Mouse (Mus musculus) lung, embryonic 15.5 days (tissue): ENCODE data around the gene Zfp871. TPM values are rescaled to one million over a fixed set of nuclear protein-coding genes. Genes with fewer than 3 reads are reported as not detected.
"Not testable (repeated sequence)": the region's sequence is repeated elsewhere in the genome, so short reads cannot be mapped to it uniquely, and the experiment has no call there.

Experiments used
- ATAC-seq: fragments of 200-750 bp; cut with Nextera tagmentation; 2 replicates; pipeline ENCODE4 v1.8.0; 2017; ENCODE audit warnings: moderate number of reproducible peaks, borderline replicate concordance; ENCODE audit not compliant: low FRiP score, low TSS enrichment; ENCODE audit errors: extremely low read depth
- H3K27ac ChIP-seq: fragments of 300-500 bp; sonication (generic); 2 replicates; pipeline ENCODE4 v1.5.1; 2015; ENCODE audit warnings: moderate library complexity, mild to moderate bottlenecking, inconsistent platforms
- H3K27me3 ChIP-seq: fragments of 300-500 bp; sonication (generic); 2 replicates; pipeline ENCODE4 v1.6.1; 2015; ENCODE audit warnings: inconsistent platforms
- H3K36me3 ChIP-seq: fragments of 300-500 bp; sonication (generic); 2 replicates; pipeline ENCODE4 v1.6.1; 2015; ENCODE audit warnings: inconsistent platforms
- H3K4me1 ChIP-seq: fragments of 300-500 bp; sonication (generic); 2 replicates; pipeline ENCODE4 v1.6.1; 2015; ENCODE audit warnings: inconsistent platforms
- H3K4me2 ChIP-seq: fragments of 300-500 bp; sonication (generic); 2 replicates; pipeline ENCODE4 v1.6.1; 2015; ENCODE audit warnings: inconsistent platforms, mild to moderate bottlenecking, moderate library complexity
- H3K4me3 ChIP-seq: fragments of 300-500 bp; sonication (generic); 2 replicates; pipeline ENCODE4 v1.5.1; 2015; ENCODE audit warnings: mild to moderate bottlenecking, inconsistent platforms
- H3K9ac ChIP-seq: fragments of 300-500 bp; sonication (generic); 2 replicates; pipeline ENCODE4 v1.6.1; 2015; ENCODE audit warnings: inconsistent platforms
- H3K9me3 ChIP-seq: fragments of 300-500 bp; sonication (generic); 2 replicates; pipeline ENCODE4 v1.6.1; 2016; ENCODE audit warnings: inconsistent platforms
- WGBS: fragments of 180-500 bp; shearing (Covaris S2); methylation state at CpG from one replicate; pipeline ENCODE4 v1.1.7; 2015; 5-methylcytosine and 5-hydroxymethylcytosine counted together
- polyA plus RNA-seq: library from polyadenylated mRNA; unstranded; fragments of >200 nt; fragmentation: Nextera tagmentation; extraction: Ambion mirVana; gene quantifications from 2 replicates; pipeline ENCODE4 v1.2.1, GENCODE M21; 2015

Zfp871 gene
- polyA plus RNA-seq, 1 experiment from 2014 or later: 33.8 TPM

- Histone ChIP-seq H3K36me3 (no peaks in the 10 kb centered on the region), H3K4me2 (no peak overlapping the region), H3K27ac (no peak overlapping the region), H3K4me3 (no peak overlapping the region), H3K4me1 (no peaks in the 10 kb centered on the region), H3K9ac (no peak overlapping the region), H3K9me3 (no peaks in the 10 kb centered on the region), H3K27me3 (no peaks in the 10 kb centered on the region)
- ATAC-seq: no peak
- WGBS: 75% methylated on average over 3 of the region's 3 CpGs
Measured at GRCm38 (mm10) chr17:32729029-32729428, 59.1 kb downstream of the Zfp871 start.

GRCm38 (mm10) chr17:32726360-32726759 is 61.7 kb downstream of the Zfp871 start:
- H3K4me1 ChIP-seq, H3K9me3 ChIP-seq, ATAC-seq, H3K27ac ChIP-seq, H3K4me3 ChIP-seq, H3K4me2 ChIP-seq, H3K9ac ChIP-seq, H3K27me3 ChIP-seq, H3K36me3 ChIP-seq: not testable (repeated sequence)

GRCm38 (mm10) chr17:32722771-32723170 is 65.3 kb downstream of the Zfp871 start:
- no peaks in the 10 kb centered on the region for H3K36me3 ChIP-seq
- no peaks in the 10 kb centered on the region for H3K4me1 ChIP-seq
- H3K9me3 ChIP-seq: 0 out of 2 replicates have a peak, but pooled peaks cover 2% of the 10 kb centered on the region
- no peak overlapping the region for H3K4me3 ChIP-seq
- H3K27me3 ChIP-seq: no peaks in the 10 kb centered on the region
- WGBS: 82% methylated on average over 7 of the region's 7 CpGs
- no peak overlapping the region for H3K27ac ChIP-seq
- no peak overlapping the region for H3K4me2 ChIP-seq
- no peak overlapping the region for H3K9ac ChIP-seq
- no peak for ATAC-seq

GRCm38 (mm10) chr17:32722151-32722550 is 65.9 kb downstream of the Zfp871 start:
- not testable (repeated sequence) for H3K9ac ChIP-seq, H3K4me2 ChIP-seq, H3K4me1 ChIP-seq, ATAC-seq, H3K27ac ChIP-seq, H3K27me3 ChIP-seq, H3K9me3 ChIP-seq, H3K4me3 ChIP-seq, H3K36me3 ChIP-seq
- WGBS: 63% methylated on average over 1 of the region's 1 CpGs

Other genes with a start within 250 kb of the Zfp871 start
- not detected in 2 replicates for gene Cyp4f37, start 167.0 kb downstream of the Zfp871 start, polyA plus RNA-seq
- gene Cyp4f40, start 129.4 kb downstream of the Zfp871 start, polyA plus RNA-seq: 0.11 TPM in 1 of 2 replicates, not detected in the other
- not detected in 2 replicates for gene Cyp4f15, start 102.7 kb downstream of the Zfp871 start, polyA plus RNA-seq
- 2.0 and 2.3 TPM in 2 replicates for gene Zfp811, start 21.6 kb upstream of the Zfp871 start, polyA plus RNA-seq
- gene Zfp799, start 42.0 kb upstream of the Zfp871 start, polyA plus RNA-seq: 13.7 and 14.9 TPM in 2 replicates
- gene Zfp870, start 103.4 kb upstream of the Zfp871 start, polyA plus RNA-seq: 7.5 and 8.2 TPM in 2 replicates
- gene Cyp4f14, start 129.1 kb upstream of the Zfp871 start, polyA plus RNA-seq: not detected in 2 replicates
- 10.7 and 11.4 TPM in 2 replicates for gene Cyp4f13, start 159.1 kb upstream of the Zfp871 start, polyA plus RNA-seq
- 10.8 and 12.6 TPM in 2 replicates for gene Zfp472, start 177.5 kb upstream of the Zfp871 start, polyA plus RNA-seq
- 11.4 and 11.8 TPM in 2 replicates for gene Zfp952, start 204.8 kb upstream of the Zfp871 start, polyA plus RNA-seq
- gene Zfp763, start 245.1 kb upstream of the Zfp871 start, polyA plus RNA-seq: 13.5 and 13.9 TPM in 2 replicates